Mouse (Mus musculus) stomach, embryonic 16.5 days (tissue): ENCODE results near the gene Strada. TPM values are rescaled to one million over a fixed set of nuclear protein-coding genes. Genes with fewer than 3 reads are reported as not detected.

Experiments
- ATAC-seq: fragments of 200-750 bp; cut with Nextera tagmentation; 2 replicates; pipeline ENCODE4 v1.8.0; 2017; ENCODE audit warnings: moderate number of reproducible peaks, moderate TSS enrichment; ENCODE audit not compliant: insufficient read depth, low FRiP score
- H3K27ac ChIP-seq: fragments of 300-500 bp; sonication (generic); 2 replicates; pipeline ENCODE4 v1.5.1; 2014; ENCODE audit warnings: low read length
- H3K27me3 ChIP-seq: fragments of 300-500 bp; sonication (generic); 2 replicates; pipeline ENCODE4 v1.6.1; 2014; ENCODE audit warnings: low read length, control low read depth, mixed read lengths; ENCODE audit not compliant: control insufficient read depth, insufficient read depth
- H3K36me3 ChIP-seq: fragments of 300-500 bp; sonication (generic); 2 replicates; pipeline ENCODE4 v1.6.1; 2014; ENCODE audit warnings: low read length; ENCODE audit not compliant: control insufficient read depth, insufficient read depth
- H3K4me1 ChIP-seq: fragments of 300-500 bp; sonication (generic); 2 replicates; pipeline ENCODE4 v1.6.1; 2014; ENCODE audit warnings: low read length, control low read depth, mixed read lengths; ENCODE audit not compliant: control insufficient read depth, insufficient read depth
- H3K4me2 ChIP-seq: fragments of 300-500 bp; sonication (generic); 2 replicates; pipeline ENCODE4 v1.6.1; 2014; ENCODE audit warnings: low read depth, low read length, mixed read lengths
- H3K4me3 ChIP-seq: fragments of 300-500 bp; sonication (generic); replicated peaks from 2 replicates; pipeline ENCODE4 v1.5.1; 2014; ENCODE audit warnings: mild to moderate bottlenecking, low read length
- H3K9ac ChIP-seq: fragments of 300-500 bp; sonication (generic); 2 replicates; pipeline ENCODE4 v1.6.1; 2014; ENCODE audit warnings: low read length
- H3K9me3 ChIP-seq: fragments of 300-500 bp; sonication (generic); replicated peaks from 2 replicates; pipeline ENCODE4 v1.6.1; 2016; ENCODE audit warnings: low read length, control low read depth; ENCODE audit not compliant: control insufficient read depth
- WGBS: fragments of 180-500 bp; shearing (Covaris S2); extraction: QIAGEN DNeasy Blood & Tissue Kit; methylation state at CpG from one replicate; pipeline ENCODE4 v1.1.7; 2014; 5-methylcytosine and 5-hydroxymethylcytosine counted together
- polyA plus RNA-seq: library from polyadenylated mRNA; unstranded; fragments of >200 nt; fragmentation: Nextera tagmentation; extraction: Ambion mirVana; gene quantifications from 2 replicates; pipeline ENCODE4 v1.2.1, GENCODE M21; 2015

Gene Strada
- polyA plus RNA-seq, 1 experiment from 2014 or later = 18.8 TPM

DNA sequence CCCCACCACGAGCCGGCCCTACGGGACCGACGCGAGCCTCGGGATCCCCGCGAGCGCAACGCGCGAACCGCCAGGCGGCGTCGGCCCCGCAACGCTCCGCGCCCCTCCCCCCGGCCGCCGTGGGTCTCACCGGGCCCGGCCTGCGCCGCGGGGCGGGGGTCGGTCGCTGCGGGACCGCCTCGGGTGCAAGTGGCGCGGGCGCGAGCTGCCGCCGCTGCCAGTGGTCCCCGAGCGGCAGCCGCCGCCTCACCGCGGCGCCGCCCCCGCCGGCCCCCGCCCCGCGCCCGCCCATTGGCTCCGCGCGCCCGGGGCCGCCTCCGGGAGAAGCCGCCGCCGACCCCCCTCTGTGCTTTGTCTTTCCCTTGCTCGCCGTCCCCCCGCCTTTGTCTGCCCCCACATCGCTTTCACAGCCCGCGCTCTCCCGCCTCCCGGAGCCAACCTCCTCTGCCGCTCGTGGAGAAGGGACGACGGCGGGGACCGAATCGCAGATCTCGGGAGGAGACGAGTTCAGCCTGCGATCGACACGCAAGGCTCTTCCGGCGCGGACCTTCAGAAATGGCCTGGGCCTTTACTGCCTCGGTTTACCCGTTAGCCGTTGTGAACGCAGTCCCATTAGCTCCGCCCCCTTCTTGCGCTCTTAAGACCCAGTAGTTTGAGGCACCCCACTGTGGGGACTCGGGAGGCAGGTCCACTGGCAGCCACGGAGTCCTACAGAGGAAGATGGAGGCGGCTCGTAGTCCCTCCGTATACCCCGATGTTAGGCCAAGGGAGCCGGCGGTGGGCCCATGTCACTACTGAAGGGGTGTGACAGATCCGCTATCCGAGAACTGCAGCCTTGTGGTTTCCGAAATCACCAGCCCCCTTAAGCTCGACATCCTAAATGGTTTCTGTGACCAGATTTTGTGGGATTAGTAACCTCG lies 41.8 kb downstream of the Strada start:
- H3K9ac ChIP-seq = peak overlapping the region; percentile 95

DNA sequence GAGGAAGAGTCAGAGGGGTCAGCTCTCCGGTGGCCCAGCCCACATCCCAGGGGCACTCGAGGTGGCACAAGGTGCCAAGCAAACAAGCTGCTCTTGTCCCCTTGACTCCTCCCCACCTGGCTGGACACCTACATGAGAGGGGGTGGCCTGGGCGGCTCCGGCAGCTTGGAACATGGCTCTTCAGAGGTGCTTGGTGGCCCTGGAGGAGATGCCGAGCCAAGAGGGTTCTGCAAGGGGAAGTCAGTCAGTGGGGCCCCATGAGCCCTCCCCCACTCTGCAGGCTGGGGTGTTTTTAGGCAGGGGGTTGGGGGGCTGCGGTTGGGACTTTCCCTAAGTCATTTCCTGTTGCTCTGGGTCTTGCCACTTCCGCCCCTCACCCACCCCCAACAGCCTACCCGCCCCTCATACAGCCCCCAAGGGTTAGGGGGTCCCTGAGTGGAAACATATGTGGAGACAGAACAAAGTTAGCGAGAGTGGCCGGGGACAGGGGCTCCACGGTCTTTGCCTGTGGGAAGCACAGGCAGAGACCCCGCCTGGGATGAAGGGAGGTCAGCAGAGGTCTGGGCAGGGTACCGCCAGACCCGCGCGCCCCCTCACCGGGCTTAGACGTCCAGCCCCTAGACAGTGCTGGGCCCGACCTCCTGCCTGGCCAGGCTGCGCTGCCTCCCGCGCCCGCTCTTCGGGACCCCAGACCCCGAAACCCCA lies 42.6 kb downstream of the Strada start:
- peak; percentile 38; the same call in 1 of the 2 replicates for ATAC-seq

More for the DNA sequence above, 41.8 kb downstream of the Strada start:
- Histone ChIP-seq H3K27me3 (no peaks in the 10 kb centered on the region), H3K4me1 (peaks cover 20% of the 10 kb centered on the region), H3K36me3 (0 out of 2 replicates have a peak, but pooled peaks cover 4% of the 10 kb centered on the region), H3K27ac (peak overlapping the region; percentile 89), H3K9me3 (no peaks in the 10 kb centered on the region), H3K4me3 (peak overlapping the region; percentile 76), H3K4me2 (peak overlapping the region; percentile 92)
- 1% methylated on average over 89 of the region's 106 CpGs for WGBS
- ATAC-seq = peak; percentile 82

DNA sequence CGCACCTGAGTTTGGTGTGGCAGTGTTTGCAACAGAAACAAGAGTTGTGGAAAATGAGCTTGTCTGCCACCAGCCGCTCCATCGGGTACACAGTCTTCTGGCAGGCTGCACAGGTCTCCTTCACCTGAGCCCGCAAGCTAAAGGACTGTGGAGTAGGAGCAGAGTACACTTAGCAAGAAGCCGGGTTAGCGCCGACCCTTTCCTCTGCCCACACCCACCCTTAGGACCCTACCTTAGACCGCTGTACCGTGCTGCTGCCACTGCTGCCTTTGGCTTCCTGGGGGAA lies 43.1 kb downstream of the Strada start:
- Histone ChIP-seq H3K27ac (peak overlapping the region; percentile 89), H3K4me3 (peak overlapping the region; percentile 76)
- 0 out of 2 replicates have a peak, but pooled peaks have one; percentile 2 for ATAC-seq

More for the DNA sequence above, 42.6 kb downstream of the Strada start:
- Histone ChIP-seq H3K4me1 (peaks cover 20% of the 10 kb centered on the region), H3K4me3 (peak overlapping the region; percentile 76), H3K9me3 (no peaks in the 10 kb centered on the region), H3K27ac (peak overlapping the region; percentile 89), H3K4me2 (peak overlapping the region; percentile 92), H3K9ac (peak overlapping the region; percentile 95), H3K27me3 (no peaks in the 10 kb centered on the region), H3K36me3 (peaks cover 5% of the 10 kb centered on the region; the same call in 1 of the 2 replicates)
- WGBS = under 1% methylated on average over 24 of the region's 25 CpGs

DNA sequence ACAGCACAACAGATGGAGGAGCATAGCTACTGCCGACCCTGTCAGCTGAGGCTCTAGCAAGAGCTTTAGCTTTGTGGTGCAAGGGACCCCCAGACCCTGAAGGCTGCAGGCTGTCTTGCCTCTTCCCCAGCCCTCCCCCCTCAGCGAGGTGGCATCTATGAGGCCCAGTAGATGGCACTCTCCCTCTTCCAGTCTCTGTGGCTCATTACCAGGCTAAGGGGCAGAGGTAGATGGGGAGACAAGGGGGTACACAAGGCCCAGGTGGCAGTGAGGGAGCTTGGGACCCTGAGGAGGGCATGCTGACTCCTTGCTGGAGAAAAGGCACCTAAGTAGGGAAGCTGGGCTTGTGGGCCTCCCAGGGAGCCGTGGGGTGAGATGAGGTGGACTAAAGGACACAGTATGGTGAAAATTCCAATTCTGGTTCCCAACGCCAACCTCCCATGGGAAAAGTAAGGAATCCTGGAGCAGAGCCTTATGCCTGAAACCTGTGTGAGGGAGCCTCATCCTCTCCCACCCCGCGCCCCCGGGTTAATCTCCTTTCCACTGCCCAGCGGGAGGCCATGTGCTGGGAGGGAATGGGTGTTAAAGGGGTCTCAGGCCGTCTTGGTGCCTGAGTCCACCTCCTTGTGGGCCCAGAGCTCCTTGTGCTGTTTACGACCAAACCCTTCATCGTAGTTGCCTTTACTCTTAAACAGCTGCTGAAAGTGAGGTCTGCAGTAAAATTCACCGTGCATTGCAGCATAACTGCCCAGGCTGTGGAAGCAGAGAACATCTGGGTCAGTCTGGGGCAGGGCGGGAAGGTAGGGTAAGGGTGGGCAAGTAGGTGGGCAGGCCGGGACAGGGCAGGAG lies 43.7 kb downstream of the Strada start:
- Histone ChIP-seq H3K27ac (0 out of 2 replicates have a peak overlapping the region, but pooled peaks have one; percentile 89), H3K9ac (peak overlapping the region; percentile 95), H3K4me2 (peak overlapping the region; percentile 92), H3K9me3 (no peaks in the 10 kb centered on the region), H3K4me3 (peak overlapping the region; percentile 76), H3K36me3 (peaks cover 7% of the 10 kb centered on the region; the same call in 1 of the 2 replicates), H3K4me1 (peaks cover 20% of the 10 kb centered on the region), H3K27me3 (no peaks in the 10 kb centered on the region)
- 57% methylated on average over 14 of the region's 14 CpGs for WGBS
- ATAC-seq = no peak

More for the DNA sequence above, 43.1 kb downstream of the Strada start:
- Histone ChIP-seq H3K9me3 (no peaks in the 10 kb centered on the region), H3K36me3 (peaks cover 7% of the 10 kb centered on the region; the same call in 1 of the 2 replicates), H3K27me3 (no peaks in the 10 kb centered on the region), H3K4me2 (peak overlapping the region; percentile 92), H3K9ac (peak overlapping the region; percentile 95), H3K4me1 (peaks cover 20% of the 10 kb centered on the region)
- 37% methylated on average over 9 of the region's 9 CpGs for WGBS

DNA sequence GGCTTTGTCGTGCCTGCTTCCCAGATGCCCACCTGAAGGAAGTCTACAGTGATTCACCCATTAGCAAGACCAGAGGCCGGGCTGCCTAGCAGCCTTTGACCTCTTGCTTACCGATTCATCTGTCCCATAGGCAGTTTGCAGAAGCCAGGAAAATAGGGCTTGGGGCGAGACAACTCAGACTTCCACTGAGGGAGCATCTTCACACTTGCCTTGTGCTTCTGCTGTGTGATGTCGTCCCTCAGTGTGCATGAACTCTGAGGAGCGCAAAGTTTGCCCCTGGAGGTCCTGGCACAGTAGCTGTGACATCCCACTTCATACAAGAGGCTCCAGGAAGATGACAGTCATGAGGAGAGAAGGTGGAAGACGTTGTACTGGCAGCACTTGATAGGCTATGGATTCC lies 44.8 kb downstream of the Strada start:
- 79% methylated on average over 7 of the region's 7 CpGs for WGBS
- H3K36me3 ChIP-seq = peaks cover 9% of the 10 kb centered on the region
- H3K4me1 ChIP-seq = peaks cover 20% of the 10 kb centered on the region
- no peak overlapping the region for H3K4me3 ChIP-seq
- H3K27ac ChIP-seq = no peak overlapping the region
- no peak overlapping the region for H3K4me2 ChIP-seq
- H3K27me3 ChIP-seq = no peaks in the 10 kb centered on the region
- no peaks in the 10 kb centered on the region for H3K9me3 ChIP-seq
- ATAC-seq = no peak
- no peak overlapping the region for H3K9ac ChIP-seq

DNA sequence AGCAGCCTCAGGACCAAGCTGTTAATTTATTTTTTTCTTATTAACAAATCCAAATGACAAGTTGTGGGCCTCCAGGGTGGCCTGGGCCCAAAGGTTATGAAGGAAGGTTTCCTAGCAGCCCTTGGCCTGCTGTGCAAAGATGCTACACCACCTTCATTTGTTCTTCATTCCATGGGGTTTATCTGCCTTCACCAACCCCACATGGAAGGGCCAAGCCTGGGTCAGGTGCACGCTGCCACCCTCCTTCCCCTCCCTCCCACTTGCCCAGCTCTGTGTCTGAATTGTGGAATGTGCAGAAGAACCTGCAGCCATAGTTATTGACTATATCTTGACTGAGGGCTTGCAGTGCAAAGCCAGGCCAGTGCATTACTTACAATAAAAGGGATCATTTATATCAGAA lies 45.7 kb downstream of the Strada start:
- H3K9me3 ChIP-seq = no peaks in the 10 kb centered on the region
- H3K4me2 ChIP-seq = no peak overlapping the region
- WGBS = 77% methylated on average over 1 of the region's 1 CpGs
- peaks cover 17% of the 10 kb centered on the region for H3K36me3 ChIP-seq
- H3K4me1 ChIP-seq = peaks cover 18% of the 10 kb centered on the region
- ATAC-seq = no peak
- no peak overlapping the region for H3K4me3 ChIP-seq
- H3K9ac ChIP-seq = no peak overlapping the region
- no peaks in the 10 kb centered on the region for H3K27me3 ChIP-seq
- no peak overlapping the region for H3K27ac ChIP-seq

DNA sequence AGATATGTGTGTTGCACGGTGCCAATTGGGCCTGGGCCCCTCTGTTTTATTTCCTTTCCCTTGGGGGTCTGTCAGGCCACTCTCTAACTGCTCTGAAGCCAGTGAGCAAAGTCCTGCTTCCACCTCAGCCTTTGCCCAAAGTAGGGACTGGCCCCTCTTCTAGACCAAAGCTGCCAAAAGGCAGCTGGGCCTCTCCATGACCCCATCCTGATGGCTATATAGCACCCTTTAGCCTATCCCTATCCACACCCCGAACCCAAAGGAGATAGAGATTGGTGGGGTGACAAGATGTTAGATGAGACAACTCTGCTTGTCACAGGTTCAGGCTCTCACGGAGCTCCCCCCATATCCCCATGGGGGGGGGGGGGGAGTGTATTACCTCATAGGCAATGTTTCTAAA lies 46.2 kb downstream of the Strada start:
- Histone ChIP-seq H3K27ac (no peak overlapping the region), H3K9me3 (no peaks in the 10 kb centered on the region), H3K4me2 (no peak overlapping the region), H3K4me3 (no peak overlapping the region), H3K27me3 (no peaks in the 10 kb centered on the region), H3K9ac (no peak overlapping the region), H3K4me1 (peaks cover 13% of the 10 kb centered on the region), H3K36me3 (peaks cover 22% of the 10 kb centered on the region)
- ATAC-seq = no peak
- WGBS = 59% methylated on average over 3 of the region's 3 CpGs

DNA sequence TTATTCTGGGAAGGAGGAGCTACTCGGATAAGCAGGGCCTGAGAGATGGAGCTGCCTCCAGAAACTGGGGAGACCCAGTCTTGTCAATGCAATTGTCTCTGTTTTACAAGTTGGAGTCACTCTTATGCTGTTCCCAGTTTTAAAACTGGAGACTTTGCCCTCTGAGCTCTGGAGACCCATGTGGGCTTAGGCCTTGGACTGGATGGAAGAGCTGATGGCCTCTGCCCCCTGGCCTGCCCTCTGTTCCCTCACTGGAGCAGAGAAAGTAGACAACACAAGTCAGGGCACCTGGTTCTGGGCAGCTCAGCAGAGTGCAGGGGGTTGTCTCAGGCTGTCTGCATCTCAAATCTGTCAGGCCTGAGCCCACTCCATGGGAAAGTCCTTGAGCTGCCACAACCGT lies 47.2 kb downstream of the Strada start:
- Histone ChIP-seq H3K27me3 (no peaks in the 10 kb centered on the region), H3K4me2 (no peak overlapping the region), H3K4me3 (no peak overlapping the region), H3K27ac (no peak overlapping the region), H3K9ac (no peak overlapping the region), H3K4me1 (peaks cover 11% of the 10 kb centered on the region), H3K9me3 (no peaks in the 10 kb centered on the region), H3K36me3 (peaks cover 31% of the 10 kb centered on the region)
- no peak for ATAC-seq
- WGBS = 59% methylated on average over 2 of the region's 2 CpGs
